Mouse (Mus musculus): ENCODE results near the gene Nfatc3.

Gene Nfatc3

DNA sequence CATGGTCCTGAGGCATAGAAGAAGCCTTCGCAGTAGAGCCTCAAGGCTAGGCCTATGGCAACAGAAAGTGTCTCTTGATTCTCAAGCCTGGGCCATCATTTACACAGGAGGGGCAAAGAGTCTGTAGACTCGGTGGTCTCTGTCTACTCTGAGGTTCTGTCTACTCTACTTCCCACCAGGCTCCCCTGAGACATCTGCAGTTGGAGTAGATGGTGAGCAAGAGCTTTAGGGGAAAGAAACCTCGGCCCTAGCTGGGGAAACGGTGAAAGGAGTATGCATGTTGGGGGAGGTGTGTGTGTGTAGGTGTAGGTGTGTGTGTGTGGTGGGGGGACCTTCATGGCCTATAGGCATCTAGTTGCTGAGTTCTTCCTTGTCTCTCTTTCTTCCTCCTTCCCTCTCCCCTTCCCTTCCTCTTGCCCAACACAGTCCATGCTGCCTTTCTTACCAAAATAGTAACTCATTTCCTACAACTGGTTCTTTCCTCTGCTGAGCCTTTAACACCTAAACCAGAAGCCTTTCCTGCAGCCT, 2.1 kb upstream of the Nfatc3 start:
- DNase-seq (ENCODE audit: low read depth, low spot score) = no peak

DNA sequence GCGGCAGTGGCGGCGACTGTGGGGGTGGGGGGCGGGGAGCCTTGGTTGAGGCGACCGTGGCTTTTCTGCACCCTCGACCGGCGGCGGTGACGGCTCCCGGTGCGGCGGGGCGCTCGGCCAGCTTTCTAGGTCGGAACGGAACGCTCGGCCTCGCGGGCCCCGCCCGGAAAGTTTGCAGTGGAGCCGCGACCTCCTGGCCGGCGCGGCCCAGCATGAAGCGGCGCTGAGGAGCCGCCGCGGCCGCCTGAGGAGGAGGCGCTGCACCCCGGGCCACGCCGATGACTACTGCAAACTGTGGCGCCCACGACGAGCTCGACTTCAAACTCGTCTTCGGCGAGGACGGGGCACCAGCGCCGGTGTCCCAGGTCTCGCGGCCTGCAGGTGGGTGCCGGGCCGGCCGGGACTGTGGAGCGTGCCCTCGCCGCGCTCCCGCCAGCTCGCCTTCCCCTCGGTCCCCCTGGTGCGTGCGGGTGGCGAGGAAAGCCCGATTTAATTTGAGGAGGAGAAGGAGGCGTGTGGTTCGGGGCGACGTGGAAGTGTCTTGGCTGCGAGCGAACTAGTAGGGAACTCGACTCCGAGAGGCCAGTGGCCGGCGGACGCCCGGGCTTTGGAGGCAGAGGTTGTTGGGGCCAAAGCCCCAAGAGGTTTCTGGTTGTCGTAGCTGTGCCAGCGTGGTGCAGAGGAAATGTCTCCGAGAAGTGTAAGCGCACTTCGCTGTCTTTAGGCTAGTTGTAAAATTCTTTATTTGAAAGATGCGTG, 1.2 kb downstream of the Nfatc3 start:
- peak; percentile 67 for DNase-seq (ENCODE audit: low read depth, low spot score)

DNA sequence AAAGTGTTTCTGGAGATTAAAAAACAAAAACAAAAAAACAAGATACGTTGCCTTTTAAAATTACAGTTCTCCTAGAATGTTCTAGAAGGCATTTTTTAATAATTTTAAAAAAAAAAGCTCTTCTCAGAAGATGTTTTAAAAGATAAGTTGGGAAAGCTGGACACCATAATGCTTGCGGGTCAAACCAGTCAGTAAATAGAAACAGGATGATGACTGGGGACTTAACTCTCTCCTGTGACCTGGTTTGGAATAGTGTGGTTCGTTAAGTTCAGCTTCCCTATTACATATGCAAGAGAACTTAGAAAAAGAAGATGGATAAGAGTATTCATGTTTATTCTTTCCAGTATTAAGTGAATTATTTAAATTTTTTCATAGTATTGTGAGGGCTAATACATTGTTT, 1.9 kb downstream of the Nfatc3 start:
- no peak for DNase-seq (ENCODE audit: low read depth, low spot score)

DNA sequence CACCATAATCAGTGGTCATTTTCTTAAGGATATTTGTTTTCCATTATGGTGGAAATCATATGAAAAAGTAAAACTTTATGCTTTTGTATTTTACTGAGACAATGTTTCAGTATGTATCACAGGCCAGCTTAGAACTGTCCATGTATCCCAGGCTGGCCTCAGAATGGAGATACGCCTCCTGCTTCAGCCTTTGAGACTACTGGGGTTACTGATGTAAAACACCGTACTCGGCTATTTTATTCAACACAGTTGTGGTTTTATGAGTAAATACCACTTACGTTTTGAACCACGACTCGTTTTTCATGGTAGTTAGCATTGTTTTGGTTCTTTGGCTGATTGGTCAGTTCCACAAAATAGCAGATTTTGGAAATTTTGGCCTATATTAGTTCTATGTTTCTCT, 3.0 kb downstream of the Nfatc3 start:
- DNase-seq (ENCODE audit: low read depth, low spot score) = no peak

DNA sequence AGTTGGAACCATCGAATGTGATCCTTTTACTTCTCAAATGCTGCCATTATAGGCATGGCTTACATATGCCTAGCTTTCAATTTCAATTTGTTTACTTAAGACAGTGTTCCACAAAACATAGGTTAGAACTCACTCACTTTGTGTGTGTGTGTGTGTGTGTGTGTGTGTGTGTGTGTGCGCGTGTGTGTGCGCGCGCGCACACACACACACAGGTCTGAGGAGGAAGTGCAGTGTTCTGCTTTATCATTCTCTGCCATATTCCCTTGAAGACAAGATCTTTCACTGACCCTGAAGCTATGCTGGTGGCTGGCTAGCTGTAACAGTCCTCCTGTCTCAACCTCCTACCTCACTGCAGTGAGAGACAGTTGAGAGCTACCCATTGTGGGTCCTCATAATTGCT, 4.4 kb downstream of the Nfatc3 start:
- no peak for DNase-seq (ENCODE audit: low read depth, low spot score)

DNA sequence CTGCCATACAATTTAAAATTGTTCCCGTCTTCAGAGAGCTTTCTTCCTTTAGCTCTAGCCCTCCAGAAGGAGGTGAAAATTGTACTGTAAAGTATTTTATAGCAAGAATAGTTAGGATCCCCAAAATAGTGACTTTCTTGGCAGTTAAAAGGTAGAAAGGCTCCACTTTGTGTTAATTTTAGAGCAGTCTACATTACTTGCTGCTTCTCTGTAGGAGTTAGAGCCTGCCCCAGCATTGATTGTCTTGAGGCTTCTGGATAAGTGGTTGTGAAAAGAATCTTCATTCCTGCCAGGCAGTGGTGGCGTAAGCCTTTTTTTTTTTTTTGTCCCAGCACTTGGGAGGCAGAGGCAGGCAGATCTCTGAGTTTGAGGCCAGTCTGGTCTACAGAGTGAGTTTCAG, 8.1 kb downstream of the Nfatc3 start:
- peak; percentile 74 for DNase-seq (ENCODE audit: low read depth, low spot score)

DNA sequence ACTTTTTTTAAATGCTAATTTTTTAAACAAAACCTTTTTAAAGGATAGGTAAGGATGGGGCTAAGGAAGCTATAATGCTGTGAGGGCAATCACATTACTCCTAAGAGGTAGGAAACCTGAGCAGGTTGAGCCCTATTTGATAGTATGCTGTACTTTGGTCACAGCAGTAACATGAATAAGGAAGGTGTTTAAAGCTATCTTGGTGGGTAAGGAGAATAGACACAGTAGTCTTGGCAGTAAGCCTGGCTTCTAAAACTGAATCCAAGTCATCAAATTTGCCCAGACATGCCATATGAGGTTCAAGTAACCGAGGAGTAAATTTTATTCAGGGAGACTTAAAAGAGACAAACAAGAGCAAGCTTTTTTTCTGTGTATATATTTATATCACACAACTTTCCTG, 10.9 kb downstream of the Nfatc3 start:
- peak; percentile 64 for DNase-seq (ENCODE audit: low read depth, low spot score)

DNA sequence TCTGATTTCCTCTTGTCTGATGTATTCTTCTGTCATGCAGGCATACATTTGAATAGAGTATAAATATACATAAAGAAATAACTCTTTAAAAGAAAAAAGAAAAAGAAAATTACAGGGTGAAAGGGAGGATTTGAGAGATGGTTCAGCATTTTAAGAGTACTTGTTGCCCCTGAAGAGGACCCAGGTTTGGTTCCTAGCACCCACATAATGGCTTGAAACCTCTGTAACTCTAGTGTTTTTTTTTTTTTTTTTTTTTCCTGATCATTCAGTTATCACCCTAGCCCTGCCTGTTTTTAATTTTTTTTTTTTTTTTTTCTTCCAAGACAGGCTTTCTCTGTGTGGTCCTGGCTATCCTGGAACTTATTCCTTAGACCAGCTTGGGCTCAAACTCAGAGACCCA, 13.5 kb downstream of the Nfatc3 start:
- no peak for DNase-seq (ENCODE audit: low read depth, low spot score)

DNA sequence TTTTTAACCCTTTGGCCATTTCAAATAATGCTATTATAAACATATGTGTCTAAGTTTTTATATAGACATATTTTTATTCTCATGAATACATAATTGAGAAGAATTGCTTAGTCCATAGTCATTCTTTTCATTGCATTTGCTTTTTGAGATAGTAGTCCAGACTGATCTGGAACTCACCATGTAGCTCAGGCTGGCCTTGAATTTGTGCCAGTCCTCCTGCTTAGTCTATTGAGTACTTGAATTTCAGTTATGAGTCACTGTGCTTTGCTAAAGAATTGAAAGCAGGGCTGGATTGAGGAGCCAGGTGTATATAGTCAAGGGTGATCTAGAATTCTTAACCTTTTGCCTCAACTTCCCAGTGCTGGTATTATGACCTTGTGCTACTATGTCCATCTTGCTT, 15.6 kb downstream of the Nfatc3 start:
- DNase-seq (ENCODE audit: low read depth, low spot score) = peak; percentile 27

DNA sequence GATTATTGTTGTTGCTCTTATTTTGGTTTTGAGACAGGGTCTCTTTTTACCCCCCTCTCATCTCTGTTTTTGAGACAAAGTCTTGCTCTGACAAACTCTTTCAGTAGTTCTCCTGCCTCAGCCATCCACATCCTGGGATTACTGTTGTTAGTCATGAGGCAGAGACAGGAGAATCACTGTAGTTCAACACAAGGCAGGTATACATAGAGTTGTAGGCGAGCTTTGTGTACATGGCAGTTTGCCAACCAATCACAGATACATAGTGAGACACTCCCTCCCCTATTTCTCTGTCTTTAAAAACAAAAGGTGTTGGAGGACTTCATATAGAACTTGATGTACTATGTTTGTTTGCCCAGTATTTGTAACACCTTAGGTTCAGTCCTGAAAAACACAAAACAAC, 16.0 kb downstream of the Nfatc3 start:
- no peak for DNase-seq (ENCODE audit: low read depth, low spot score)

DNA sequence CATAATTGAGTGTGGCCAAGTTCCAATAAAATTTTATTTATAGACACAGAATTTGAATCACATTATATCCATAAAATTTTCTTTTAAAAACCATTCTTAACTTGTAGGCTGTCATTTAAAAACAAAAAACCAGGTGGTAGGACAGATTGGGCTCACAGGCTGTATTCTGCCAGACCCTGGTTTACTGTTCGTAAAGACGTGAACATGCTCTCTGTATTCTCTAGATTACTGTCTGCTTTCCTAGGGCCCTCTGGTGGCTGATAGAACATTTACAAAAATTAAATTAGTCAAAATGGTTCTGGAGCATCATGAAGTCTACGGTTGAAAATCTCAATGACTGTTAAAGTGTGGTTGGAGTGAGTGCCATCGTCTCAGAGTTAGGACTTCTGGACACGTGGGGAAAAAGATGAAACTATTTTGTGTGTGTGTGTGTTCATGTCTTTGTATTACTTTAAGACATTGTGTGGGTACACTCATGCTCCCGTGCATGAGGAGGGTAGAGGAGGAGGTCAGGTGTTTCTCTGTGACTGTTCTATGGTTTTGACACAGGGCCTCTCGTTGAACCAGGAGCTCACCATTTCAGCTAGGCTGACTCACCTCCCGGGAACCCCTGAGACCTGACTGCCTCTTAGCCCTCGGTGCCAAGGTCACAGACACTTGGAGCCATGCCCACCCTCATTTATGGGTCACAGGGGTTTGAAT, 16.7 kb downstream of the Nfatc3 start:
- DNase-seq (ENCODE audit: low read depth, low spot score) = peak; percentile 67

DNA sequence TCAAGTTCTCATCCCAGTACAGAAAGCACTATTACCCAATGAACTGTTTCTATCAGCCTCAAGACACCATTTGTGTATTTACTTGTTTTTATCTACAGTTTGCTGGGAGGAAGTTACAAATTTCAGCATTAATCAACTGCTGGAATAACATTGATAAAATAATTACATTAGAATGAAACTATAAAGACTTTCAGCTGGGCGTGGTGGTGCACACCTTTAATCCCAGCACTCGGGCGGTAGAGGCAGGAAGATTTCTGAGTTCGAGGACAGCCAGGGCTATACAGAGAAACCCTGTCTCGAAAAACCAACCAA, 17.2 kb downstream of the Nfatc3 start:
- no peak for DNase-seq (ENCODE audit: low read depth, low spot score)

DNA sequence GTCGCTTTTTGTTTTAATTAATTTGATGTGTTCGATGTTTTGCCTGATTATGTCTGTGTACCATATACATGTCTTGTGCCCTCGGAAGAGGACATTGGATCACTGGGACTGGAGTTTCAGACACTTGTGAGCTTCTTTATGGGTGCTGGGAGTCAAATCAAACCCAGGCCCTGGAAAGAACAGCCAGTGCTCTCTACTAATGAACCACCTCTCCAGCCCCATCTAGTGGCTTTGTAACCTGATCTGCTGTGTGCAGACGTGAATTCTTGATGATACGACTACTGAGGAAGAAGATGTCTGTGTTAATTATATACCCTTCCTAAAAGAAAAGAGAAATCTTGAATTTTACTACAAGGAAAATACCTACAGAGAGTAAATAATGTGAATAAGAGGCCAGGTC, 18.0 kb downstream of the Nfatc3 start:
- DNase-seq (ENCODE audit: low read depth, low spot score) = peak; percentile 67

DNA sequence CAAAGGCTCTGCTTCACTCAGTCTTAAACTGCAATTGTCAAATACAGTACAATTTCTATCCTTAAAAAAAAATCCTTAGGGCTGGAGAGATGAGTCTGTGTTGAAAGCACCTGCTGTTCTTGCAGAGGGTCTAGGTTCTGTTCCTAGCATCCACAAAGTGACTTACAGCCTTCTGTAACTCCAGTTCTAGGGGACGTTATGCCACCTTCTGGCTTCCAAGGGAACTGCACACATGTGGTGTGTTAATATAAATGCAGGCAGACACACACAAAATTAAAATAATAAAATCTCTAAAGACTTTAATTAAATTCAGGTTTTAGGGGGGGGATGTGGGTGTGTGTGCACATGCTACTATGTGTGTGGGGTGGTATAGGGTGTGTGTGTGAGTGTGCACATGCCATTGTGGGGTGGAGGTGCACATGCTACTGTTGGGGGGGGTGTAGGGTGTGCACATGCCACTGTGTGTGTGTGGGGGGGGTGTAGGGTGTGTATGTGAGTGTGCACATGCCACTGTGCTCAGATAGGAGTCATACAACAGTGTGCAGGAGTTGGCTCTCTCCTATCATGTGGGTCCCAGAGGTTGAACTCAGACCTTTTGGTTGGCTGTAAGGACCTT, 18.9 kb downstream of the Nfatc3 start:
- no peak for DNase-seq (ENCODE audit: low read depth, low spot score)

DNA sequence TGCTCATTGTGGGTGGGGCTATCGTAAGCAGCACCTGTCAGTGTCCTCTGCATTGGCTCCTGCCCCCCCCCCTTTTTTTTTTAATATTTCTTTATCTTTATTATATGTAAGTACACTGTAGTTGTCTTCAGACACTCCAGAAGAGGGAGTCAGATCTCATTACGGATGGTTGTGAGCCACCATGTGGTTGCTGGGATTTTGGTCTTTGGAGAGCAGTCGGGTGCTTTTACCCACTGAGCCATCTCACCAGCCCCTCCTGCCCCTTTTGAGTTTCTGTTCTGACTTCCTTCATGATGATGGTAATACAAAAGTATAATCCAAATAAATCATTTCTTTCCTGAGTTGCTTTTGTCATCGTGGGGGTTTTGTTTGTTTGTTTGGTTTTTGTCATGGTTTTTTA, 43.7 kb downstream of the Nfatc3 start:
- no peak for DNase-seq (ENCODE audit: low read depth, low spot score)

DNA sequence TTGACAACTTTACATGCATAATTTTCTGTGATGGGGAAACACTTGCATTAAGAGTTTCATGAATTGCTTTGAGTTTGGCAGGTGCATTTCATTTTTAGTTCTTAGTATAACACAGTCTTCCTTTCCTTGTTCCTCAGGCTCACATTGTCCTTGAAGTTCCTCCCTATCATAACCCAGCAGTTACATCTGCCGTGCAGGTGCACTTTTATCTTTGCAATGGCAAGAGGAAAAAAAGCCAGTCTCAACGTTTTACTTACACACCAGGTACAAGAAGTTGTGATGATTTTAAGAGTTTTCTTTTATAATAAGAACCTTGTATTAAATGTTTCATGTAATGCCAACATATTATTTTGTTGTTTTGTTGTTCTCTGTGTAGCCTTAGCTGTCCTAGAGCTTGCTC, 45.2 kb downstream of the Nfatc3 start:
- DNase-seq (ENCODE audit: low read depth, low spot score) = no peak

DNA sequence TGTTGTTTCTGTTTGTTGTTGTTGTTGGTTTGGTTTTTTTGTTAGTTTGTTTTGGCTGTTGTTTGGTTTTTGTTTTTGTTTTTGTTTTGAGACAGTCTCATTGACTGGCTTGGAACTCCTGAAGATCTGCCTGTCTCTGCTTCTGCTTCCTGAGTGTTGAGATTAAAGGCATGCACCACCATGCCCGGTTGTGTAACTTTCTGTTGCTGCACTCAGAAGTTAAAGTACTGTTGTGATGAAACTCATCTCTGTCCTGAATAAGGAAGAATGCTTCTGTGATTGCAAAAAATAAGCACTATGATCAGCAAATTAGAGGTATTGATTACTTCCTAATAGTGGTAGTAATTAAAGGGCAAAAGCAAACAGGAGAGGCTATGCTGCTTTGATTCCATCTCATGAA, 47.6 kb downstream of the Nfatc3 start:
- no peak for DNase-seq (ENCODE audit: low read depth, low spot score)

DNA sequence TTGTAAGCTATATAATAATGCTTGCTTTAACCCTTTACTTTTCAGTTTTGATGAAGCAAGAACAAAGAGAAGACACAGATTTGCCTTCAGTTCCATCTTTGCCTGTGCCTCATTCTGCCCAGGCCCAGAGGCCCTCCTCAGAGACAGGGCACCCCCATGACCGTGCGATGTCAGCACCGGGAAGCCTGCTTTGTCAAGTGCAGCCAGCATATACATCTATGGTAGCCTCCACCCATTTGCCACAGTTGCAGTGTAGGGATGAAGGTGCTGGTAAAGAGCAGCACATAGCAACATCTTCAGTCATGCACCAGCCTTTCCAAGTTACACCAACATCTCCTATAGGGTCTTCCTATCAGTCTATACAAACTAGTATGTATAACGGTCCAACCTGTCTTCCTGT, 49.4 kb downstream of the Nfatc3 start:
- no peak for DNase-seq (ENCODE audit: low read depth, low spot score)

DNA sequence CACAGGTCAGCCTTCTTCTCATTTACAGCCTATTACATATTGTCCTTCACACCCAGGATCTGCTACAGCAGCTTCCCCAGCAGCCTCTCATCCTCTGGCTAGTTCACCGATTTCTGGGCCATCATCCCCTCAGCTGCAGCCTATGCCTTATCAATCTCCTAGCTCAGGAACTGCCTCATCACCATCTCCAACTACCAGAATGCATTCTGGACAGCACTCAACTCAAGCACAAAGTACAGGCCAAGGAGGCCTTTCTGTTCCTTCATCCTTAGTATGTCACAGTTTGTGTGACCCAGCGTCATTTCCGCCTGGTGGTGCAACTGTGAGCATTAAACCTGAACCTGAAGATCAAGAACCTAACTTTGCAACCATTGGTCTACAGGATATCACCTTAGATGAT, 50.1 kb downstream of the Nfatc3 start:
- DNase-seq (ENCODE audit: low read depth, low spot score) = no peak

DNA sequence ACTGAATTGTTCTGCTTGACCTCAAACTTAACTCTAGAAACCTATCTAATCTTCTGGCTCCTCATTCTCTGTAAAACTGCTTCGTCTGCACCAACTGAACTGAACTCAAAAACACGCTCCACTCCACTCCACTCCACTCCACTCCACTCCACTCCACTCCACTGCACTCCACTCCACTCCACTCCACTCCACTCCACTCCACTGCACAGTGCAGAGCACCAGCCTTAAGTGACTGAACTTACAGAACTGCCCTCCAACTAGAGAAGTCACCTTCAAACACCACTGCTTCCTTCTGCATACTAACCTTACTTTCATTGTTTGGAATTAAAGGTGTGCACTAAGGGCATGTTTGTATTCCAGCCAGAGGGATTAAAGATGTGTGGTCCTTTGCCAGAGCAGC, 53.4 kb downstream of the Nfatc3 start:
- no peak for DNase-seq (ENCODE audit: low read depth, low spot score)

DNA sequence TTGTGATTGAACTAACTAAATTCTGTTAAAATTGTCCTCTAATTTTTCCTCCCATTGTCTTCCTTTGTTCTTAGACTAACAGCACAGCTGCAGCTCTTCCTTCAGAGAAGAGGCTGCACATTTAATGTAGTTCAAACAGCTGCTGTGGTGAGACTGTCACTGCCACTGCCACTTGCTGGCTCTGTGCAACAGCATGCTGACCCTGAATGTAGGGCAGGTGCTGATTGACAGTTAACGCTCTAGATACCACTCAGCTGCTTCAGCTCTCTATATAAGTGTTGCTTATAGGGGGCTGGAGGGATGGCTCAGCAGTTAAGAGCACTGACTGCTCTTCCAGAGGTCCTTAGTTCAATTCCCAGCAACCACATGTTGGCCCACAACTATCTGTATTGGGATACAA, 53.9 kb downstream of the Nfatc3 start:
- DNase-seq (ENCODE audit: low read depth, low spot score) = no peak

DNA sequence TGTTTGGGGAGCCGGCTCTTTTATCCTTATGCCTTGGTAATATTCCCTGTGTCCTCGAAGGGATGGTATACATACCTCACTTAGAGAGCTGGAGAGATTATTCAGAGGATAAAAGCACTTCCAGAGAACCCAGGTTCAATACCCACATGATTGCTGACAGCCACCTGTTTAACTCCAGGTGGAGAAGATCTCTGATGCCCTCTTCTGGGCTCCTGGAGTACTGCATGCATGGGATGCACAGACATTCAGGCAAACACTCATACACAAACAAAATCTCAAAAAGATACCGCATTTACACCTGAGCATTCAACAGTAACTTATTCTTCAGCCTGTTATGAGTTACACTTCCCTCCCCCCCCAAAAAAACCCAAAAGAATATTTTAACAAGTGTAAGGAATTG, 57.3 kb downstream of the Nfatc3 start:
- DNase-seq (ENCODE audit: low read depth, low spot score) = peak; percentile 15

DNA sequence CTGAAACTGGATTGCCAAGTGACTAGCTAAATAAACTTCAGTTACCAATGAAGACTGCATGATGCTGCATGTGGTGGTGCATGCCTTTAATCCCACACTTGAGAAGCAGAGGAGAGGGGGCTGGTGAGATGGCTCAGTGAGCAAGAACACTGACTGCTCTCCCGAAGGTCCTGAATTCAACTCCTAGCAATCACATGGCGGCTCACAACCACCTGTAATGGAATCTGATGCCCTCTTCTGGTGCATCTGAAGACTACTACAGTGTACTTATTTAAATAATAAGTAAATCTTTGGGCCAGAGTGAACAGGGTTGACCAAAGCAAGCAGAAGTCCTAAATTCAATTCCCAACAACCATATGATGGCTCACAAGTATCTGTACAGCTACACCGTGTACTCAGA, 64.8 kb downstream of the Nfatc3 start:
- no peak for DNase-seq (ENCODE audit: low read depth, low spot score)
